ENCODE assay signal across 17 mouse cellular contexts in genomic region chr17:56729151-56729550, GRCm38 (mm10). TPM values are rescaled to one million over a fixed set of nuclear protein-coding genes. Genes with fewer than 3 reads are reported as not detected.
DNase-seq lines count a peak whose midpoint lies in the region; ATAC-seq and TF ChIP-seq lines count a peak whose summit lies in the region.
"Had no signal": no experiment of that assay in that cellular context is flagged by ENCODE, and none has a peak within 500 bp of the region (broad histone marks: within the 10 kb centered on the region; RNA-seq: fewer than 3 reads in every experiment).

No protein-coding gene starts in this region.

- no peaks in the 10 kb centered on the region for H3K9me3 ChIP-seq in heart, embryonic 13.5 days
- no peaks in the 10 kb centered on the region for H3K9me3 ChIP-seq in intestine, postnatal 0 days (ENCODE audit: control insufficient read depth)
- H3K9me3 ChIP-seq: embryonic facial prominence, embryonic 12.5 days; liver, embryonic 12.5 days had no signal

- TF ChIP-seq CTCF in intestine, postnatal 0 days (IDR thresholded peaks at IDR 0.05; ENCODE audit: low read depth), result no peak

- no peak overlapping the region for H3K4me3 ChIP-seq in heart, embryonic 13.5 days
- no peak overlapping the region for H3K4me3 ChIP-seq in intestine, postnatal 0 days (ENCODE audit: low read depth, low read length)
- H3K4me3 ChIP-seq: embryonic facial prominence, embryonic 12.5 days; liver, embryonic 12.5 days had no signal

- ATAC-seq in heart, embryonic 13.5 days (ENCODE audit: extremely low read depth, insufficient number of reproducible peaks, low FRiP score, low TSS enrichment), result no peak
- no peak for ATAC-seq in intestine, postnatal 0 days

- no peak overlapping the region for H3K4me2 ChIP-seq in heart, embryonic 13.5 days
- no peak overlapping the region for H3K4me2 ChIP-seq in intestine, postnatal 0 days (replicated peaks; ENCODE audit: low read depth)
- H3K4me2 ChIP-seq: embryonic facial prominence, embryonic 12.5 days; liver, embryonic 12.5 days; midbrain, embryonic 11.5 days had no signal

- intact Hi-C loops in heart, postnatal 25 days (cut with DNase I), result no loop called here

- 0 out of 2 replicates have a peak overlapping the region, but pooled peaks have one; percentile 78 for H3K27ac ChIP-seq in heart, embryonic 13.5 days (replicated peaks)
- no peak overlapping the region for H3K27ac ChIP-seq in intestine, postnatal 0 days (ENCODE audit: low read depth, low read length)
- H3K27ac ChIP-seq: embryonic facial prominence, embryonic 12.5 days; liver, embryonic 12.5 days; stomach, postnatal 0 days had no signal

- peaks cover 13% of the 10 kb centered on the region for H3K36me3 ChIP-seq in heart, embryonic 13.5 days
- H3K36me3 ChIP-seq in intestine, postnatal 0 days (ENCODE audit: control insufficient read depth, insufficient read depth), result 0 out of 2 replicates have a peak, but pooled peaks cover under 1% of the 10 kb centered on the region

- H3K4me1 ChIP-seq in heart, embryonic 13.5 days, result peaks cover 34% of the 10 kb centered on the region
- peaks cover 9% of the 10 kb centered on the region for H3K4me1 ChIP-seq in intestine, postnatal 0 days (replicated peaks; ENCODE audit: control insufficient read depth, insufficient read depth, low read length)

- DNase-seq in cerebellum, adult 11-12 months, result peak; percentile 38
- DNase-seq in cerebellum, adult 9-10 months, result no peak
- DNase-seq in heart, postnatal 25 days (ENCODE audit: low spot score), result no peak
- peak; percentile 50 for DNase-seq in kidney, postnatal 14 days
- no peak for DNase-seq in kidney, postnatal 4 days
- peak; percentile 69 to 71 for DNase-seq in cerebellum, postnatal 36 days
- DNase-seq: adrenal gland, adult 2 months; lung, postnatal 10 days; right cerebral cortex, adult 18-20 months; spleen, adult 18-20 months; thymus, postnatal 36 days had no signal

- WGBS in heart, embryonic 13.5 days, result 54% methylated on average over 6 of the region's 6 CpGs
- WGBS in intestine, postnatal 0 days, result 48% methylated on average over 6 of the region's 6 CpGs

- H3K27me3 ChIP-seq in heart, embryonic 13.5 days (replicated peaks), result peaks cover 27% of the 10 kb centered on the region
- no peaks in the 10 kb centered on the region for H3K27me3 ChIP-seq in intestine, postnatal 0 days (replicated peaks; ENCODE audit: control insufficient read depth, insufficient read depth, low read length)

- no peak overlapping the region for H3K9ac ChIP-seq in heart, embryonic 13.5 days
- no peak overlapping the region for H3K9ac ChIP-seq in intestine, postnatal 0 days (ENCODE audit: low read depth, low read length)
- H3K9ac ChIP-seq: embryonic facial prominence, embryonic 12.5 days; liver, embryonic 12.5 days had no signal

RNA-seq across cellular contexts. Expression of gene Vmac, which starts 11.3 kb away (rescaled TPM):
- 12.7 and 13.3 TPM in 2 replicates for polyA plus RNA-seq in heart, embryonic 13.5 days (2015; fragmentation: Nextera tagmentation; extraction: Ambion mirVana)
- total RNA-seq in heart, postnatal 25 days (2021), result 1 to 10 TPM; 5.0 to 5.2 TPM
- 9.6 and 13.4 TPM in 2 replicates for polyA plus RNA-seq in intestine, postnatal 0 days (2015; fragmentation: Nextera tagmentation; extraction: Ambion mirVana)

RNA-seq across cellular contexts. Expression of gene Ndufa11, which starts 11.6 kb away (rescaled TPM):
- polyA plus RNA-seq in heart, embryonic 13.5 days (2015; fragmentation: Nextera tagmentation; extraction: Ambion mirVana), result 783 and 886 TPM in 2 replicates
- 100 to 1,000 TPM; 913 to 934 TPM for total RNA-seq in heart, postnatal 25 days (2021)
- polyA plus RNA-seq in intestine, postnatal 0 days (2015; fragmentation: Nextera tagmentation; extraction: Ambion mirVana), result 660 and 718 TPM in 2 replicates

RNA-seq across cellular contexts. Expression of gene Nrtn, which starts 28.2 kb away (rescaled TPM):
- polyA plus RNA-seq in heart, embryonic 13.5 days (2015; fragmentation: Nextera tagmentation; extraction: Ambion mirVana), result 7.9 and 8.6 TPM in 2 replicates
- 10 to 100 TPM; 25.7 to 28.8 TPM for total RNA-seq in heart, postnatal 25 days (2021)
- 20.6 and 21.0 TPM in 2 replicates for polyA plus RNA-seq in intestine, postnatal 0 days (2015; fragmentation: Nextera tagmentation; extraction: Ambion mirVana)

RNA-seq across cellular contexts. Expression of gene Dus3l, which starts 35.4 kb away (rescaled TPM):
- 31.9 and 33.2 TPM in 2 replicates for polyA plus RNA-seq in heart, embryonic 13.5 days (2015; fragmentation: Nextera tagmentation; extraction: Ambion mirVana)
- total RNA-seq in heart, postnatal 25 days (2021), result 10 to 100 TPM; 18.3 to 18.8 TPM
- polyA plus RNA-seq in intestine, postnatal 0 days (2015; fragmentation: Nextera tagmentation; extraction: Ambion mirVana), result 16.1 and 16.6 TPM in 2 replicates

RNA-seq across cellular contexts. Expression of gene Prr22, which starts 40.9 kb away (rescaled TPM):
- polyA plus RNA-seq in heart, embryonic 13.5 days (2015; fragmentation: Nextera tagmentation; extraction: Ambion mirVana), result 0.78 and 1.0 TPM in 2 replicates
- under 1 TPM; 0.13 to 0.22 TPM for total RNA-seq in heart, postnatal 25 days (2021)
- 0.25 and 0.51 TPM in 2 replicates for polyA plus RNA-seq in intestine, postnatal 0 days (2015; fragmentation: Nextera tagmentation; extraction: Ambion mirVana)

Comparison
In these comparisons a context has a peak if more than half of its experiments do, and no peak if none do; other contexts are left out.
1. DNase-seq: peak in cerebellum, adult 11-12 months (single experiment), kidney, postnatal 14 days (single experiment) and cerebellum, postnatal 36 days (2 of 2); none in cerebellum, adult 9-10 months (single experiment), heart, postnatal 25 days (single experiment) and kidney, postnatal 4 days (0 of 2).